Mouse (Mus musculus): Measurements from ENCODE around the gene Cfc1.
"Not testable (repeated sequence)": the region's sequence is repeated elsewhere in the genome, so short reads cannot be mapped to it uniquely, and the experiment has no call there.

Cfc1 gene

GRCm38 (mm10) chr1:34535043-34535698 is at the start of gene Cfc1:
Gene Cfc1 (plus strand): TSS chr1:34535648.
- DNase-seq = not testable (repeated sequence)

- DNase-seq = no peak
Measured at GRCm38 (mm10) chr1:34487383-34487782, 48.1 kb upstream of the Cfc1 start.

GRCm38 (mm10) chr1:34489852-34490541 is 45.5 kb upstream of the Cfc1 start:
- no peak for DNase-seq

GRCm38 (mm10) chr1:34491480-34491879 is 44.0 kb upstream of the Cfc1 start:
- no peak for DNase-seq

- no peak for DNase-seq
Measured at GRCm38 (mm10) chr1:34502991-34503390, 32.5 kb upstream of the Cfc1 start.

GRCm38 (mm10) chr1:34505307-34505706 is 30.1 kb upstream of the Cfc1 start:
- no peak for DNase-seq

- DNase-seq = no peak
Measured at GRCm38 (mm10) chr1:34505970-34506551, 29.4 kb upstream of the Cfc1 start.

- no peak for DNase-seq
Measured at GRCm38 (mm10) chr1:34507986-34508385, 27.5 kb upstream of the Cfc1 start.

GRCm38 (mm10) chr1:34510575-34510981 is 24.9 kb upstream of the Cfc1 start:
- no peak for DNase-seq

- DNase-seq = peak; percentile 84 to 91
Measured at GRCm38 (mm10) chr1:34511027-34511426, 24.4 kb upstream of the Cfc1 start.

- no peak for DNase-seq
Measured at GRCm38 (mm10) chr1:34513068-34513467, 22.4 kb upstream of the Cfc1 start.

- DNase-seq = no peak
Measured at GRCm38 (mm10) chr1:34516595-34516994, 18.9 kb upstream of the Cfc1 start.

GRCm38 (mm10) chr1:34517297-34517696 is 18.2 kb upstream of the Cfc1 start:
- DNase-seq = peak in 1 of 2 experiments; percentile 39

- not testable (repeated sequence) for DNase-seq
Measured at GRCm38 (mm10) chr1:34517797-34518196, 17.7 kb upstream of the Cfc1 start.

GRCm38 (mm10) chr1:34518259-34518658 is 17.2 kb upstream of the Cfc1 start:
- peak; percentile 59 to 62 for DNase-seq

GRCm38 (mm10) chr1:34522205-34522849 is 13.1 kb upstream of the Cfc1 start:
- DNase-seq = peak; percentile 66

GRCm38 (mm10) chr1:34522850-34523244 is 12.6 kb upstream of the Cfc1 start:
- DNase-seq = peak; percentile 92 to 95

- peak; percentile 85 to 89 for DNase-seq
Measured at GRCm38 (mm10) chr1:34523647-34524046, 11.8 kb upstream of the Cfc1 start.

GRCm38 (mm10) chr1:34534574-34534973 is 874 bp upstream of the Cfc1 start:
- DNase-seq = not testable (repeated sequence)

- DNase-seq = no peak
Measured at GRCm38 (mm10) chr1:34536291-34536766, 881 bp downstream of the Cfc1 start.

GRCm38 (mm10) chr1:34536767-34537485 is 1.5 kb downstream of the Cfc1 start:
- no peak for DNase-seq

GRCm38 (mm10) chr1:34547074-34547473 is 11.6 kb downstream of the Cfc1 start:
- no peak for DNase-seq

- DNase-seq = no peak
Measured at GRCm38 (mm10) chr1:34553690-34554089, 18.2 kb downstream of the Cfc1 start.
